Mouse (Mus musculus): ENCODE data around the gene Rbfox1. TPM values are rescaled to one million over a fixed set of nuclear protein-coding genes. Genes with fewer than 3 reads are reported as not detected.

Gene Rbfox1
- polyA plus RNA-seq, 1 experiment from 2014 or later, result not detected

- Histone ChIP-seq H3K79me2 (ENCODE audit: inconsistent target) (no peaks in the 10 kb centered on the region), H3K4me3 (ENCODE audit: inconsistent target) (no peak overlapping the region), H3K36me3 (ENCODE audit: inconsistent target) (no peaks in the 10 kb centered on the region), H3K27ac (no peak overlapping the region)
- WGBS (ENCODE audit: missing documents), result 75% methylated on average over 9 of the region's 9 CpGs
Observed at GRCm38 (mm10) chr16:7052408-7052807, 1167.3 kb downstream of the Rbfox1 start.

- no peaks in the 10 kb centered on the region for H3K79me2 ChIP-seq (ENCODE audit: inconsistent target)
- H3K36me3 ChIP-seq (ENCODE audit: inconsistent target), result no peaks in the 10 kb centered on the region
- H3K4me3 ChIP-seq (ENCODE audit: inconsistent target), result no peak overlapping the region
- H3K27ac ChIP-seq, result no peak overlapping the region
- 79% methylated on average over 2 of the region's 3 CpGs for WGBS (ENCODE audit: missing documents)
Observed at GRCm38 (mm10) chr16:7057789-7058188, 1172.6 kb downstream of the Rbfox1 start.

- H3K4me3 ChIP-seq (ENCODE audit: inconsistent target), result no peak overlapping the region
- H3K27ac ChIP-seq, result no peak overlapping the region
- no peaks in the 10 kb centered on the region for H3K36me3 ChIP-seq (ENCODE audit: inconsistent target)
- no peaks in the 10 kb centered on the region for H3K79me2 ChIP-seq (ENCODE audit: inconsistent target)
- WGBS (ENCODE audit: missing documents), result 80% methylated on average over 1 of the region's 1 CpGs
Observed at GRCm38 (mm10) chr16:7058556-7058955, 1173.4 kb downstream of the Rbfox1 start.

- Histone ChIP-seq H3K4me3 (ENCODE audit: inconsistent target) (no peak overlapping the region), H3K36me3 (ENCODE audit: inconsistent target) (no peaks in the 10 kb centered on the region), H3K27ac (no peak overlapping the region), H3K79me2 (ENCODE audit: inconsistent target) (no peaks in the 10 kb centered on the region)
- 87% methylated on average over 4 of the region's 4 CpGs for WGBS (ENCODE audit: missing documents)
Observed at GRCm38 (mm10) chr16:7059596-7059995, 1174.4 kb downstream of the Rbfox1 start.

GRCm38 (mm10) chr16:7060864-7061263 is 1175.7 kb downstream of the Rbfox1 start:
- Histone ChIP-seq H3K27ac (no peak overlapping the region), H3K4me3 (ENCODE audit: inconsistent target) (no peak overlapping the region), H3K36me3 (ENCODE audit: inconsistent target) (no peaks in the 10 kb centered on the region), H3K79me2 (ENCODE audit: inconsistent target) (no peaks in the 10 kb centered on the region)
- 96% methylated on average over 3 of the region's 3 CpGs for WGBS (ENCODE audit: missing documents)

- Histone ChIP-seq H3K27ac (no peak overlapping the region), H3K79me2 (ENCODE audit: inconsistent target) (no peaks in the 10 kb centered on the region), H3K36me3 (ENCODE audit: inconsistent target) (no peaks in the 10 kb centered on the region), H3K4me3 (ENCODE audit: inconsistent target) (no peak overlapping the region)
- WGBS (ENCODE audit: missing documents), result 90% methylated on average over 6 of the region's 6 CpGs
Observed at GRCm38 (mm10) chr16:7062512-7062911, 1177.4 kb downstream of the Rbfox1 start.

- Histone ChIP-seq H3K36me3 (ENCODE audit: inconsistent target) (no peaks in the 10 kb centered on the region), H3K27ac (no peak overlapping the region), H3K4me3 (ENCODE audit: inconsistent target) (no peak overlapping the region), H3K79me2 (ENCODE audit: inconsistent target) (no peaks in the 10 kb centered on the region)
- WGBS (ENCODE audit: missing documents), result 71% methylated on average over 8 of the region's 8 CpGs
Observed at GRCm38 (mm10) chr16:7067109-7067508, 1182.0 kb downstream of the Rbfox1 start.

GRCm38 (mm10) chr16:7069599-7069998 is 1184.4 kb downstream of the Rbfox1 start:
- no peak overlapping the region for H3K4me3 ChIP-seq (ENCODE audit: inconsistent target)
- no peaks in the 10 kb centered on the region for H3K36me3 ChIP-seq (ENCODE audit: inconsistent target)
- WGBS (ENCODE audit: missing documents), result 88% methylated on average over 8 of the region's 8 CpGs
- H3K79me2 ChIP-seq (ENCODE audit: inconsistent target), result no peaks in the 10 kb centered on the region
- H3K27ac ChIP-seq, result no peak overlapping the region

- WGBS (ENCODE audit: missing documents), result 91% methylated on average over 4 of the region's 4 CpGs
- H3K79me2 ChIP-seq (ENCODE audit: inconsistent target), result no peaks in the 10 kb centered on the region
- H3K27ac ChIP-seq, result no peak overlapping the region
- H3K4me3 ChIP-seq (ENCODE audit: inconsistent target), result no peak overlapping the region
- H3K36me3 ChIP-seq (ENCODE audit: inconsistent target), result no peaks in the 10 kb centered on the region
Observed at GRCm38 (mm10) chr16:7074786-7075185, 1189.6 kb downstream of the Rbfox1 start.

GRCm38 (mm10) chr16:7075749-7076148 is 1190.6 kb downstream of the Rbfox1 start:
- H3K36me3 ChIP-seq (ENCODE audit: inconsistent target), result no peaks in the 10 kb centered on the region
- no peaks in the 10 kb centered on the region for H3K79me2 ChIP-seq (ENCODE audit: inconsistent target)
- no peak overlapping the region for H3K4me3 ChIP-seq (ENCODE audit: inconsistent target)
- 89% methylated on average over 6 of the region's 6 CpGs for WGBS (ENCODE audit: missing documents)
- H3K27ac ChIP-seq, result no peak overlapping the region

GRCm38 (mm10) chr16:7076305-7076704 is 1191.2 kb downstream of the Rbfox1 start:
- H3K36me3 ChIP-seq (ENCODE audit: inconsistent target), result no peaks in the 10 kb centered on the region
- no peak overlapping the region for H3K4me3 ChIP-seq (ENCODE audit: inconsistent target)
- H3K79me2 ChIP-seq (ENCODE audit: inconsistent target), result no peaks in the 10 kb centered on the region
- WGBS (ENCODE audit: missing documents), result 80% methylated on average over 1 of the region's 1 CpGs
- no peak overlapping the region for H3K27ac ChIP-seq

GRCm38 (mm10) chr16:7076707-7077106 is 1191.6 kb downstream of the Rbfox1 start:
- no peak overlapping the region for H3K27ac ChIP-seq
- WGBS (ENCODE audit: missing documents), result 90% methylated on average over 3 of the region's 3 CpGs
- H3K79me2 ChIP-seq (ENCODE audit: inconsistent target), result no peaks in the 10 kb centered on the region
- H3K4me3 ChIP-seq (ENCODE audit: inconsistent target), result no peak overlapping the region
- no peaks in the 10 kb centered on the region for H3K36me3 ChIP-seq (ENCODE audit: inconsistent target)

- H3K79me2 ChIP-seq (ENCODE audit: inconsistent target), result no peaks in the 10 kb centered on the region
- no peaks in the 10 kb centered on the region for H3K36me3 ChIP-seq (ENCODE audit: inconsistent target)
- H3K4me3 ChIP-seq (ENCODE audit: inconsistent target), result no peak overlapping the region
- 78% methylated on average over 3 of the region's 3 CpGs for WGBS (ENCODE audit: missing documents)
- H3K27ac ChIP-seq, result no peak overlapping the region
Observed at GRCm38 (mm10) chr16:7081074-7081568, 1196.0 kb downstream of the Rbfox1 start.

GRCm38 (mm10) chr16:7081684-7082255 is 1196.6 kb downstream of the Rbfox1 start:
- WGBS (ENCODE audit: missing documents), result 85% methylated on average over 5 of the region's 5 CpGs
- Histone ChIP-seq H3K36me3 (ENCODE audit: inconsistent target) (no peaks in the 10 kb centered on the region), H3K79me2 (ENCODE audit: inconsistent target) (no peaks in the 10 kb centered on the region), H3K4me3 (ENCODE audit: inconsistent target) (no peak overlapping the region), H3K27ac (no peak overlapping the region)

GRCm38 (mm10) chr16:7083937-7084336 is 1198.8 kb downstream of the Rbfox1 start:
- Histone ChIP-seq H3K4me3 (ENCODE audit: inconsistent target) (no peak overlapping the region), H3K79me2 (ENCODE audit: inconsistent target) (no peaks in the 10 kb centered on the region), H3K36me3 (ENCODE audit: inconsistent target) (no peaks in the 10 kb centered on the region), H3K27ac (no peak overlapping the region)
- WGBS (ENCODE audit: missing documents), result 87% methylated on average over 2 of the region's 2 CpGs
